Mouse (Mus musculus): ENCODE measurements around the gene Gm4922.

Gm4922 gene

GRCm38 (mm10) chr10:18786693-18787092, at the start of gene Gm4922:
TSS of gene Gm4922 (minus strand) at chr10:18786793.
- DNase-seq = no peak

DNA sequence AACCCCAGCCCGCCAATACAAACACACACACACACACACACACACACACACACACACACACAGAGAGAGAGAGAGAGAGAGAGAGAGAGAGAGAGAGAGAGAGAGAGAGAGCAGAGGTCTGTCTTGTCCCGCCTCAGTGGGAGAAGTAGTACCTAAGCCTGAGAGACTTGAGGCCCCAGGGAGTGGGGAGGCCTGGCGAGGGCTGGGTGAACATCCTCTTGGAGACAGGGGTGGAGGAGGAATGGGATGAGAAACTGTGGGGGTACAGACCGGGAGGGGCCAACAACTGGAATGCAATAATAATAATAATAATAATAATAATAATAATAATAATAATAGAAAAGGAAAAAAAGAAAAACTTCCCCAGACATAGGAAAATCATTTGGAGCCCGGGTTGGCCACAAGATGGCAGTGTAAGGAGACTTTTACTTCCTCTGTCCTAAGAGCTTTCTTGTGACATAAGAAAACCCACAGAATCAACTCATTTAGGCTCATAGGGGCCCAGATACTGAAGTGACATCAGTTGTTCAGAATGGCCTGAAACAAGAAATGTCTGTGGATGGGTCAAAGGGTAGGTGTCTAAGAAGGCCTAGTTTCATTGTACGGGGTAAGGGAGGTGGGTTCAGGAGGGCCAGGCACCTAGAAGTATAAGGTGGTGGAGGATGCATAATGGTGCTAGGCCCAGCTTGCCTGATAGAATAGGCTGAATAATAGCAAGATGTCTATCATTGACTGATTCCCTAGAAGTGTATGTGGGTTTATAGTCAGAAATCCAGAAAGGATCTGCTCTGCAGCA, 49.3 kb upstream of the Gm4922 start:
- DNase-seq = no peak

GRCm38 (mm10) chr10:18834389-18834788, 47.8 kb upstream of the Gm4922 start:
- DNase-seq = no peak

DNA sequence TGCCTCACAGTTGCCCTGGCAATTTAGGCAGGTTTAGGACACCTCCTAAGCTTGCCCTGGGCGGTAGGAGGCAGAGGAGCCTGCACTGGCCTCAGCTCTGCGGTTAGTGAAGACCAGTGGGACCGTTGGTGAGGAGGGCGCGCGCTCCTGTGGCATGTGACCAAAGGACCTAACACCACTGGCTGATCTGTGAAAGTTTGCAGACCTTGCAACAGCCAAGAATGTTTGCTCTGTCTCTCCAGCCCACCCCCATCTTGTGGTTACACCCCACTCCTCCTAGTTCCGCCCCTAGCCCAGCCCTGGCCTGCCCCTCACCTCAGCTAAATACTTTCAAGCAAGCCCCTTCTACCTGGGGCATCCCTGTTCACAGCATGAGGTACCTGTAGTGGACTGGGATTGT, 45.2 kb upstream of the Gm4922 start:
- DNase-seq = no peak

DNA sequence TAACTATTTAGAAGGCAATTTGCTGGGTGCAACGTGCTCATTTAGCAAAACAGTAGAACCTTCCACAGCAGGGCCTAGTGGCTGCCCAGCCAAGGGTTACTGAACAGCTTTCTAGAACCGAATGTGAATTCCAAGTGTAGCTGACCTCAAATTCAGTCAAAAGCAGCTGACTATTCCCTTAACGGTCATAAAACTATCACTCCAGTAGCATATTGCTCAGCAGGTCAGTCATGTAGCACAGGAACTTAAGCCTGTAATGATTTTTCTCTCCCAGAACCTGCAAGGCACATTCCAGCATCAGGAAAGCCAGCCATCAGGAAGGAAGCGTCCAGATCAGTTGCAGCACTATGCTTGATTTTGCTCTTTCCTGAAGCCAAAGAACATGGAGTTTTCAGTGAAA, 43.8 kb upstream of the Gm4922 start:
- DNase-seq = no peak

DNA sequence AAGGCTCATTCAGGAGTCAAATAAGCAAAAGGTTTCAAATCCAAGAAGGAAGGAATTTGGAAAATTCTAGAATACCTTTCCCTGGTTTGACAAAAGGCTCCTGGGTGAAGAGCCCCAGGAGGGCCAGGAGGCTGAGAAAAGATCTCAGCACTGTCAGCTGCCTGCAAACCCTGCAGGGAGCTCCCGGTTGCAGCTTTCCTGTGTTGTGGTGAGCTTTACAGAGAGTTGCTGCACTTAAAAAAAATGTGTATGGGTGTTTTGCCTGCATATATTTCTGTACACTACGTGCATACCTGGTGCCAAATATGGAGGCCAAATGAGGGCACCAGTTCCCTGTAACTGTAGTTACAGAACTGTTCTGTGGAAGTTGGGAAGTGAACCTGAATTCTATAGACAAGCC, 41.3 kb upstream of the Gm4922 start:
- no peak for DNase-seq

GRCm38 (mm10) chr10:18826107-18826506, 39.5 kb upstream of the Gm4922 start:
- no peak for DNase-seq

- no peak for DNase-seq
Observed at GRCm38 (mm10) chr10:18825143-18825542, 38.5 kb upstream of the Gm4922 start.

DNA sequence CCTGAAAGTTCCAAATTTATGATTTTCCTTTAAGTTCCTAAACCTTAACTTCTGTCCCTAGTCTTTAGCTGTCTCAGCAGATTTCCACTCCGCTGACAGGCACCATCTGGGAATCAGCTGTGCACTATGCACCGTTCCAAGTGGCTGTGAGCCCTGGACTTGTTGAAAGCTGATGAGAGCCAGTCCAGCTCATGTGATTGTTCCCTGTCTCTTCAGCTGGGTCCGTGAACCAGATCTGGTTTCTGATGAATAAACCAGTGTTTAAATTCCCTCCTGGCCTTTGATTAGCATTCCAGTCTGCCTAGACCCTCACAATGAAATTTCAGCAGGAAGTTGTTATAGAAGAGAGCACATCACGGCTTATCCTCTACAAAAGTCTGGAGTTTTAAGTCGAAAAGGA, 30.0 kb upstream of the Gm4922 start:
- peak; percentile 30 for DNase-seq

DNA sequence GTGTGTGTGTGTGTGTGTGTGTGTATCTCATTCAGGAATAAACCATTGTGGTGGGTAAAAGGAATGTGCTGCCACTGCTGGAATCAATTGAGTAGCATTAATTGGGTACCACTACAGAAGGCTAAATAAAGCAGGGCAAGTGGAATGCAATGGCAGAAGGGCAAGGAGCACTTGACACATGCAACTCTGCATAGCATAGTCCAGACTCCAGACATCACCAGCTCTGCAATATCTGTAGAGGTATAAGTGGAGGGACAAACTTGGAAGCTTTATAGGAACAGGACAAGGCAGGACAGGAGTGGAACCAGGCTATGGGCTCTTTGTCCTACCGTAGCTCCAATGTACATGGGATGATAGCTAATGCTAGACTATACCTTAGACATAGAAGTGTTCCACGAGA, 25.2 kb upstream of the Gm4922 start:
- no peak for DNase-seq

DNA sequence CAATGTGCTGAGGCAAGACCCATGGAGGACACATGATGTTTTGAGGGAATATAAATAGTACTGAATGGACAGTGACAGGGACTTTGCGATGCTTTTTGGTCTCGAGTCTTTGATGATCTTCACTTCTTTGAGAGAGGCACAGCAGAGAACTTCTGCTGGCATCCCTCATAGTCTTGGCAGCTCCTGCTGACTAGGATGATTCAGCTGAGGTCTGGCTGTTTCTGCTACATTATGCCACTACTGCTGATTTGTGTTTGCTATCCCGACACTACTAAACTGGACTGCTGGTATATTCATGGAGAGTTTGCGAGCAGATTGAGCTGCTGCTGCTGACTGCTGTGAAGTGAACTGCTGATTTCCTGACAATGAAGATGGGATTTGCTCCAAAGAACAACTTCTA, 3.5 kb upstream of the Gm4922 start:
- DNase-seq = no peak

- DNase-seq = no peak
Observed at GRCm38 (mm10) chr10:18788601-18789000, 2.0 kb upstream of the Gm4922 start.

- no peak for DNase-seq
Observed at GRCm38 (mm10) chr10:18777546-18777945, 9.0 kb downstream of the Gm4922 start.

GRCm38 (mm10) chr10:18772537-18773179, 13.9 kb downstream of the Gm4922 start:
- DNase-seq = no peak

GRCm38 (mm10) chr10:18769909-18770308, 16.7 kb downstream of the Gm4922 start:
- DNase-seq = no peak

DNA sequence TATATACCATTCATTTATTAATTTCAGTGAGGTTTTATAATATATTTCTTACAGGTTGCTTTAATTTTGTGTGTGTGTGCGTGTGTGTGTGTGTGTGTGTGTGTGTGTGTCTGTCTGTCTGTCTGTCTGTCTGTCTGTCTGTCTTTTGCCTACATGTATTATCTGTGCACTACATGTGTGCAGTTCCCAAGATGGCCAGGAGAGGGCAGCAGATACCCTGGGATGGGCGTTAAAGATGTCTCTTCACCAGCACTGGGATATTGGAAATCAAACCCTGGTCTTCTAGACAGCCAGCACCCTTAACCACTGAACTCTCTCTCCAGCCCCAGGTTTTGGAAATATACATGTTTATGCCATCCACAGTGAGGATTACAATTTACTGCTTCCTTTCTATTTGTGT, 26.4 kb downstream of the Gm4922 start:
- no peak for DNase-seq

- DNase-seq = no peak
Observed at GRCm38 (mm10) chr10:18750057-18750456, 36.5 kb downstream of the Gm4922 start.

DNA sequence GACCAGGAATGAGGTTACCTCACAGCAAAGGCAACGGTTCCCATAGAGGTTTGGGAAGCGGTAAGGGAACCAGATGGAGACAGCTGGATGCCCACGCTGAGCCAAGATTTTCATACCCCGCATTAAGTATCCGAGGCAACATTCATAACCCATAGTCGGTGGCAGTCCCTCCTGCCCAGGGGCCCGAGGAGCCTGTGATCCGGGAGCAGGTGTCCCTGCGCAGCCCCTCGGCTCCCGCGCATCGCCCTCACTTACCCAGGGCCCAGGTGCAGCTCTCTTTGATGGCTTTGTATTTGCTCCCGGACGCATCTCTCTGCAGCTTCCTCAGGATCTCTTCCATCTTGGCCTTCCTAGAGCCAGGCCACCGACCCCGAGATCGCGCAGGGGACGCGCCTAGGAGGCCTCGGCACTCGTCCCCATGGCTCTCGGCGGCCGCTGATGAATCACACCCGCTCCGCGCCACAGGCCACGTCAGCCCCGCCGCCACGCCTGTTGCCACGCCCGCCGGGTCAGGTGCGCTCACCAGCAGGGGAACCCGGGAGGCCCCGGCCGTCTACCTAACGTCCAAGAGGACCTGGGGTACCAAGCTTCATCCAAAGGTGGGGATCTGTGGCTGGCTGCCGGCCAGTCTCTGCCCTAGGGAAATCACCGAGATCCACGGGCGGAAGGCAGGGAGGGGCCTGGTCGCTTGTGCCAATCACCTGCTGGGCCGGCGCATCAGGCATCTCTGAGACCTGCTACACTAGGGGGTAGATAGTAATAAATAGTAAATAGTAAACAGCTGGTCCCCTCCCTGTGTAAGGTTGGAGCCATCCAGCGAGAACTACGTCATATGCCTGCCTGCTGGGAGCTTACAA, 43.1 kb downstream of the Gm4922 start, which contains the start of gene Arfgef3:
Arfgef3 (minus strand) TSS at position 664 of the 857 bp plus-strand sequence.
- DNase-seq = peak; percentile 92

DNA sequence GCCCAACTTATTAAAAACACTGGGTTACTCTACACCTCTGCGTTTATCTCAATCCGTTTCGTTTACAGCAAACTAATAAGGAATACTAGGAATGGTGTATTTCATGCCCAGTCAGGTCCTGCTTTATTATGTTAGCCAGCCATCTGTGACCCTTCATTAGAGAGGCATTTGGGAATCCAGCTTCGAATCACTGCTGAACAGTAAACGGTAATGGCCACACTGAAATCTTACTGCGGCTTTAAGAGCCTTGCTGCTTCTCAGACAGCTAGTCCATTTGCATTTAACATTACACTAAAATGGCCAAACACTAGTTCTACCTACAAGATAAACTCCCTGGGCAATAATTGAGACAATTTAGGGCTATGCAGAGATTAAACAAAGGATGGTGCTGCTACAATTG, 44.5 kb downstream of the Gm4922 start:
- DNase-seq = no peak

- DNase-seq = no peak
Observed at GRCm38 (mm10) chr10:18741024-18741423, 45.6 kb downstream of the Gm4922 start.

All from cerebellum, adult 9-11 months (tissue).